Mouse (Mus musculus) thymus, postnatal 25 days (tissue): ENCODE data around the gene Nfkbie.

ENCODE experiments used
- DNase-seq: peaks from one replicate; pipeline ENCODE4 v3.0.0; 2022

Nfkbie gene

GRCm38 (mm10) chr17:45582715-45583355, 27.3 kb downstream of the Nfkbie start:
- DNase-seq = peak; percentile 58

- DNase-seq = no peak
Observed at GRCm38 (mm10) chr17:45584096-45584896, 28.8 kb downstream of the Nfkbie start.

DNA sequence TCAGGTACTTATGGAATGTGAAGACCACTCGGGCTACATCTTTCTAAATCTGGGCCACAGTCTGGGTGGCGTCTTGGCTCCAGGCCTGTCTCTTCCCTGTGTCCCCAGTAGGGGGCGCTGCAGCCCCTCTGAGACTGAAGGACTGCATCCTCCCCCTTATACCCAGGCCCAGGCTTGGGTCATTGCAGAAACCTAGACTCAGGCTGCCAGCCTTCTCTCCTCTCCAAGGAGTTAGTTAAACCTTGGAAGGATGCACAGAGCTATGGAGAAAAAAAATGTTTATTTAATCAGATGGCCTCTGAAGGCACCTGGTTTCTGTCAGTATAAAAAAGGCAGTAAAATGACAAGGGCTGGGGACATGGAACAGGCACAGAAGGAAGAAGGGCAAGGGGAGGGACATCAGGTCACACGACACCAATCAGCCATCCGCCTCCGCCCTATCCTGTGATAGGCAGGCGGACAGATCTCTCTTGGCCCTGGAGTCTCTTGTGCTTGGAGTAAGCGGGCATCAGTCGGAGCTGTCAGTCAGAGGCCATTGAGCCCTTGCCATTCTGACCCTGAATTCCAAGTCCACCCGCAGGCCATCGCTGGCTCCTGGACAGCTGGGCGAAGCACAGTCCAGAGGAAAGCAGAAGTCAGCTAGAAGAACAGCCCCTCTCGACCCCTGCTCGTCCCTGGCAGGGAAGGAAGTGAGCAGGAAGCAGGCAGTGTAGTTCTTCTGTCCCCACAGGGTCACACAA, 29.6 kb downstream of the Nfkbie start:
- peak; percentile 82 for DNase-seq

GRCm38 (mm10) chr17:45585725-45586448, 30.4 kb downstream of the Nfkbie start:
- DNase-seq = no peak

GRCm38 (mm10) chr17:45586449-45586837, 30.9 kb downstream of the Nfkbie start:
- DNase-seq = peak; percentile 52

- DNase-seq = no peak
Observed at GRCm38 (mm10) chr17:45588370-45588769, 32.9 kb downstream of the Nfkbie start.

- DNase-seq = no peak
Observed at GRCm38 (mm10) chr17:45589236-45589635, 33.7 kb downstream of the Nfkbie start.

GRCm38 (mm10) chr17:45589844-45590243, 34.3 kb downstream of the Nfkbie start:
- no peak for DNase-seq

- no peak for DNase-seq
Observed at GRCm38 (mm10) chr17:45590410-45590809, 34.9 kb downstream of the Nfkbie start.

DNA sequence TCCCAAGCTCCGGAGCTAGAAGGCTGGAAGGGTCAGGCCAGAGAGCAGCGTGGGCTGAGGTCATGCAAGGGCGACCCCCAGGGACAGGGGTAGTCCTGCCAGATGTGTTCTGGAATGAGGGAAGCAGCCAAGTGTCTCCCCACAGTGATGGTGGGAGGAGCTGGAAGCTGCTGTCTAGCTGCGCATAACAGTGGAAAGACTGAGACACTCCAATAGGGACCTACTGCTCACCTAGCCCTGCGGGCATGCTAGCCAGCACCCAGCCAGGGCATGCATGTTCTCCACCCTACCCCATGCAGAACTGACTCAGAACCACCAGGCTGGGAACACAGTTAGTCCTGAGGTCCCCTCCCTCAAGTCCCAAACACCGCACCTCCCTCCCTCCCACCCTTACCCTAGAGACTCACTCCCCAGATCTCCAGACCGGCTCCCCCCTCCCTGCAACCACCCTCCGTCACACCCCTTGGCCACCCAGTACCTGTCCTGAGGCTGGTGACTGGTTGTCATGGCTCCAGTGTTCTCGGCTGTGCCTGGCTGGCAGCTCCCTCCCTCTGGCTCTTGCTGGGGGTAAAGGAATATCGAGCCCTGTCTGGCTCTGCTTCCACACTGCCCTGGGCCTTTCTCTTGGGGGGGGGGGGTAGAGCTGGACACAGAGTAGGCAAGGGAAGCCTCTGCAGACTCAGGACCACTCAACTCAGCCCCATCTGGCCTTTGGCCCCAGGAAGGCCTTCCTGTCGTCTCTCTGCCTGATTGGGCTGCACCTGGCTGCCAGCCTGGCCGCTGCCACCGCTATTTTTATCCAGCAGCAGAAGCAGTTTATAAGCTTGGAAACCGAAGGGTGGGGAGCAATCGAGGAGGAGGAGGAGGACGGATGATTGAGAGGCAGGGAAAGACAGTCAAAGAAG, 36.5 kb downstream of the Nfkbie start:
- DNase-seq = no peak

DNA sequence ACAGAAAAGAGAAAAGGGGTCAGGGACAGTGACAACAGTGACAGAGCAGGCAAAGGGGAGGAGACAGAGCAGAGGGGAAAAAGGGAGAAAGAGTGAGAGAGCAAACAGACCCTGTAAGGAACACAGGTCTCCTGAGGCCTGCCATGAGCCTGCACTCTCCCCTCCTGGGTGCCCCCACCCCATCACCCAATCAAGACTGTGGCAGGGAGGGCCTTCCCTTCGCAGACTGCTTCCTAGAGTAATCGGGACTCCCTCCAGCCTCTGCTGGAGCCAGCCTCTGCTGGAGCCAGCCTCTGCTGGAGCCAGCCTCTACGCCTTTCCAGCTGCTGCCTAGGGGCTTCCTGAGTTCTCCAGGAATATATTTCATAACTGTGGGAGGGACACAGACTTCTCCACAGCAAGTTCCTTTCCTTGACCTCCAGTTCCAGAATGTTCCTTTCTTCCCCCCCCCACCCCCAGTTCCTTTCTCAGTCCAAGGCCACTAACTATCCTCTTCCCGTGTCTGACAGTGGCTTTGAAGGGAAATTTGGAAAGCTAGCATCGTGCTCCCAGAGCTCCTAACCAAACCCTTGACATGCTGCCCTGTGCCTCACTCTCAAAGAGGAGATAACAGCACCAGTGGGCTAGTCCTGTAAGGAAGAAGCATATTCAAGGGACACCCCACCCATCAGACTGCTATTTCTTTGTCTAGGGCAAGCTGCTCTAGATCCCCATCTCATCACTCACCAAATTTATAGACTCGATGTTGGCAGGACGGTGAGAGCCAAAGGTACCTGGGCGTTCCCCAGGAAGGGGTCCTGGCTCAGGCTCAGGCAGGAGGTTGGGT, 37.3 kb downstream of the Nfkbie start:
- no peak for DNase-seq

GRCm38 (mm10) chr17:45593479-45593878, 38.0 kb downstream of the Nfkbie start:
- DNase-seq = no peak

DNA sequence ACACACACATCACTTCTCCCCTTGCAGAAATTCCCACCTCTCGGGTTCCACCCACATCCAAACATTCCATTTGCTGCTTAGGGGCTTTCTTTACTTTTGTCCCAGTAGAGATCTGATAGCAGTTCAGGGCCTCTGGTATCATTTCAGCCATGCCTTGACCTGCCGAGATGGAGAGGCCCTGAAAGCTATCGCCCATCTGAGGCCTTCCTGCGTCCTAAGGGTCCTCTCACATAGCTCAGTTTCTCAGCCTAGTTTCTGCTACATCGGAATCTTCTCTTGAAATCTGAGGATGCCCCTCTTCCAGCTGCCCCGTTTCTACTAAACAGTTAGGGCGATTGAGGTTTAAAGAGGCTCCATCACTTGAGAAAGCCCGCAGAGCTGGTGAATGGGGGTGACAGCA, 38.7 kb downstream of the Nfkbie start:
- no peak for DNase-seq

DNA sequence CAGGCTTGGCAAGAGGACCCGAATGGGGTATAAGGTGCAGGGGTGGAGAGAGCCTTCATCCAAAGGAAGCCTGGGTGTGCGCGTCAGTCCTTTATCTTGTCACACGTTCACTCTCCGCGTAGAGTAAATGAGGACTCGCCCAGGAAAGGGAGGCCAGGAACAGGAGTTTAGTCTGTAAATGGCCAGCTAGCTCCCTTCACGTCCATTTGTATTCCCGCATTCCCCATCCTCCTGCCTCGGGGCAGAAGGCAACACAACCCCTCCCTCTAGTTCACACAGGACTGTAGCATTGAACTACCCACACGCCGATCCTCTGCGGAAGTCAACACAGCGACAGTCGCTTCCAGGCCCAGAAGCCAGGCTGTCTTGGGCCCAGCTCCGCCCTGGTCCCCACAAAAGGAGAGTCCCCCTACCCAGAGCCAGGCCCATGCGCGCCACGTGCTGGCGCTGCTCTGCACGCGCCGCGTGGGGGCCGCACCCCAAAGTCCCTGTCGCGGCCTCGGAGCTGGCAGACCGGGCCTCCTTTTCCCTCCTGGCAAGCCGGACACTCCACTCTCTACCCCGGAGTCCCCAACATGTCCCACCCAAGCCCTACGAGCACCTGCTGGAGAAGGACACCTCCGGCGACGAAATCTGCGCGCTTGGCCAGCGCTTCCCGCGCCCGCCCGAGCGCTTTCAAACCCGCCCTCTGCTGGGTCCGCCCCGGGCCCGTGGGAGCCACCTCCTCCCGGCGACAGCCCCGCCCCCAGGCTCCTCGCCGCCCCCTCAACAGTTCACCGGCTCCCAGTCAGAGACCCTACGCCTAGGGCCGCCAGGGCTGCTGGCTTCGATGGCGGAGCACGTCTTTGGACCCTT, 39.6 kb downstream of the Nfkbie start:
- peak; percentile 89 for DNase-seq

DNA sequence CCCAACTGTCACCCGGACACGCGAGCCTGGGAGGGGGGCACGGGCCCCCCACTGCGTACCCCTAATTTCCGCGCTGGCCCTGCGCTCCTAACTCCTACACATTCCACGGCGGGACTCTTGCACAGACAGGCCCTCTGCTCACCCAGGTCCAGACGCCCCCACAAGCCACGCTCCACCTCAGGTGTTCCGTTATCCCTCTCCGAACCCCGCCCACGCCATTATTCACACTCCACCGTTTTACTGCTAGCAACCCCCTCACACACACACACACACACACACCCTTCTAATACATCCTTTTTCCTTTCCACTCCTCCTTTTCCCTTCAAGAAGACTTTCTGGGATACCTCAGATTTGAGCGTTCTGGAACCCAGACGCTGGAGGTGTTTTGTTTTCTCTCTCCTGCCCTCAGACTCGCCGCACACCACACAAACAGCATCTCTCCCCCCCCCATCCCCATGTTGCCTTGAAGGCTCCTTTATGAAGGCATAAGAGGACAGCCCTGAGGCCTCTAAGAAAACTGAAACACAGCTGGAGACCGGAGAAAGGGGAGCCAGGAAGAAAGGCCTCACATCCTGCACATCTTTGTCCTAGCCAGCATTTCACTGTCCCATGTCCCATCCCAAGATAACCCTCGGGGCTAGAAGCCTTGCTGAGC, 40.4 kb downstream of the Nfkbie start:
- no peak for DNase-seq

DNA sequence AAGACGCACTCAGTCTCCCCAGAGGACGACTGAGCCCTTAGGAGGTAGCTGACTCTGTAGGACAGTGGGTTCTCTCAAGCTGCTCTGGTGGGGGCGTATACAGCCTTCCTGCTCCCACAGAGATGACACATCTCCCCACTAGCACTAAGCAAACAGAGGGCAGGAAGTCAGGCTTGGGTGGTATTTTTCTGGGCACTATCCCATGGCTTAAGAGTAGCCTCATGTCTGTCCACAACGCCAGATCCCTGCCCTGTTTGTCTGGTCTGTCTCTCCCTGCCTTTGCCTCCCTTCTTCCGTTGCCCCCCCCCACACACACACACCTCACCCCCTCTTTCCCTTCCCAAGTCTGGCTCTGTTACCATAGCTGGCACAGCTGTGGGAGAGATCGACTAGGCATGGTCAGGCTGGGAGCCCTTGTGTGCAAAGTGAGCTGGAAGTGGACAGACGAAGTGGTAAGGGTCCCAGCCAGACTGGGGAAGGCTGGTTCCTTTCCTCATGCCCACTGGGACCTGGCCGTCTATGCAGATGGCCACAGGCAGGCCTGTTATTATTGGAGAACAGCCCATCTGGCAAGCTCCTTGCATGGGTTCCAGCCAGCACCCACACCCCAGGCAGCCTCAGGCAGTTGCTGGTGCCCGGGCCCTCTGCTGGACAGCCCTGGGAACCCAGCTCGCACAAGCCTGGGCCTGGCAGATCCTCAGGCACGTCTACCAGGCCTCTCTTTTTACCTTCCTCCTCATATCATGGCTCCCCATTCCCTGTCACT, 41.3 kb downstream of the Nfkbie start:
- peak; percentile 62 for DNase-seq

- no peak for DNase-seq
Observed at GRCm38 (mm10) chr17:45597787-45598186, 42.3 kb downstream of the Nfkbie start.

GRCm38 (mm10) chr17:45598376-45598775, 42.9 kb downstream of the Nfkbie start:
- DNase-seq = no peak

DNA sequence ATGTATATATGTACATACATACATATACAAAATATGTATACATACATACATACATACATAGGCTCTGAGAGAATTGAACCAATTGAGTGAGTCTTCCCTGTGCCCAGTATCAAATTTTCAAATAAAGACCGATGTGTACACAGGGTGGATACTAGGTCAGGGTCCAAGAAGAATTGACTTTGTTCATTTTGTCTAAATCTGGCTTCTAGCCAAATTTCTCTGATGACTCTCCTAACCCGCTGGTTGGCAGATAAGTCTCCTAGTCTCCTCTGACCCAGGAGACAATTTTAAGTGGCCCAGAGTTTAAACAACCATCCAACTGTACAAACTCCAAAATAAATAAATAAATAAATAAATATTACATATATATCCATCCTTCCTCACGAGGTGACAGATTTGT, 43.4 kb downstream of the Nfkbie start:
- DNase-seq = no peak
